Mouse (Mus musculus) embryonic facial prominence, embryonic 14.5 days (tissue): ENCODE measurements at regions not wholly inside any gene's neighbourhood (a gene's known extent, or its start where the extent isn't known, plus 50 kb on each side); places are given as distances from the start of the nearest gene placed in this dataset.
A peak's percentile ranks its signal among the peaks of the same experiment; 100 is the strongest.

Source experiments
- ATAC-seq: fragments of 200-750 bp; cut with Nextera tagmentation; 2 replicates; pipeline ENCODE4 v1.8.0; 2017; ENCODE audit warnings: low read depth, moderate number of reproducible peaks, moderate TSS enrichment
- DNase-seq: peaks from one replicate; pipeline ENCODE4 v3.0.0-alpha.2; 2015; ENCODE audit warnings: low spot score
- H3K27ac ChIP-seq: fragments of 300-500 bp; sonication (generic); replicated peaks from 2 replicates; pipeline ENCODE4 v1.5.1; 2014; ENCODE audit warnings: low read depth, mild to moderate bottlenecking, low read length, moderate library complexity
- H3K27me3 ChIP-seq: fragments of 300-500 bp; sonication (generic); replicated peaks from 2 replicates; pipeline ENCODE4 v1.6.1; 2014; ENCODE audit warnings: low read length; ENCODE audit not compliant: control insufficient read depth, insufficient read depth
- H3K36me3 ChIP-seq: fragments of 300-500 bp; sonication (generic); 2 replicates; pipeline ENCODE4 v1.6.1; 2014; ENCODE audit warnings: low read length, mixed read lengths; ENCODE audit not compliant: control insufficient read depth, insufficient read depth
- H3K4me1 ChIP-seq: fragments of 300-500 bp; sonication (generic); 2 replicates; pipeline ENCODE4 v1.6.1; 2014; ENCODE audit warnings: antibody characterized with exemption, low read length; ENCODE audit not compliant: control insufficient read depth, insufficient read depth
- H3K4me2 ChIP-seq: fragments of 300-500 bp; sonication (generic); 2 replicates; pipeline ENCODE4 v1.6.1; 2014; ENCODE audit warnings: low read depth, mild to moderate bottlenecking, low read length, moderate library complexity, mixed read lengths
- H3K4me3 ChIP-seq: fragments of 300-500 bp; sonication (generic); 2 replicates; pipeline ENCODE4 v1.5.1; 2014; ENCODE audit warnings: low read depth, mild to moderate bottlenecking, low read length
- H3K9ac ChIP-seq: fragments of 300-500 bp; sonication (generic); 2 replicates; pipeline ENCODE4 v1.6.1; 2014; ENCODE audit warnings: low read depth, mild to moderate bottlenecking, low read length, moderate library complexity, mixed read lengths
- H3K9me3 ChIP-seq: fragments of 300-500 bp; sonication (generic); 2 replicates; pipeline ENCODE4 v1.6.1; 2016; ENCODE audit warnings: low read length; ENCODE audit not compliant: control insufficient read depth
- WGBS: fragments of 180-500 bp; shearing (Covaris S2); extraction: QIAGEN DNeasy Blood & Tissue Kit; methylation state at CpG from one replicate; pipeline ENCODE4 v1.1.7; 2014; 5-methylcytosine and 5-hydroxymethylcytosine counted together

- no peaks in the 10 kb centered on the region for H3K27me3 ChIP-seq
- no peaks in the 10 kb centered on the region for H3K4me1 ChIP-seq
- no peak overlapping the region for H3K27ac ChIP-seq
- ATAC-seq (no peak), DNase-seq (peak; percentile 4)
- no peak overlapping the region for H3K4me3 ChIP-seq
- no peak overlapping the region for H3K9ac ChIP-seq
- H3K9me3 ChIP-seq: no peaks in the 10 kb centered on the region
- no peak overlapping the region for H3K4me2 ChIP-seq
- no peaks in the 10 kb centered on the region for H3K36me3 ChIP-seq
- 38% methylated on average over 3 of the region's 3 CpGs for WGBS
Measured at GRCm38 (mm10) chr4:9935949-9936348, 938.3 kb upstream of the 2610301B20Rik start.

- H3K4me3 ChIP-seq: no peak overlapping the region
- no peak overlapping the region for H3K4me2 ChIP-seq
- no peaks in the 10 kb centered on the region for H3K9me3 ChIP-seq
- no peaks in the 10 kb centered on the region for H3K36me3 ChIP-seq
- H3K27ac ChIP-seq: no peak overlapping the region
- WGBS: 78% methylated on average over 4 of the region's 4 CpGs
- ATAC-seq: no peak
- H3K4me1 ChIP-seq: no peaks in the 10 kb centered on the region
- H3K9ac ChIP-seq: no peak overlapping the region
- DNase-seq: no peak
- H3K27me3 ChIP-seq: no peaks in the 10 kb centered on the region
Measured at GRCm38 (mm10) chr4:9951441-9951840, 922.9 kb upstream of the 2610301B20Rik start.

DNA sequence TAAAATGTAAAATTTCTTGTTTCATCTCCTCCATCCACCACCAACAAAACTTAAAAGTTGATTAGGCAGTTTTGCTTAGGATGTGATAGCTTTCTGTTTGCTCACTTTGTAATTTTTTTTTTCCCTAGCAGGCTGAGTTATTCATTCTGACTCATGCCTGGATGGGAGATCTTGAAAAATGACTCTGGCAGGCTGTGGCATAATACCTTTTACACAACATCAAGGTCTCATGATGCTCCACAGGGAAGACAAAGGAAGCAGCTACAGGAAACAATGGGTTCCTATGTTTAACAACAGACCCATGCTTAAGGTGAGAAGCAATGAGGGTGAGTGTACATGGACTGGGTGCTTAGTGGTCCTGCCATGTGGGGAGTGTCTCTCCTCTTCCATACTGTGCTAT, 899.7 kb upstream of the 2610301B20Rik start:
- no peaks in the 10 kb centered on the region for H3K9me3 ChIP-seq
- no peaks in the 10 kb centered on the region for H3K4me1 ChIP-seq
- ATAC-seq: no peak
- no peaks in the 10 kb centered on the region for H3K27me3 ChIP-seq
- H3K4me2 ChIP-seq: no peak overlapping the region
- no peak overlapping the region for H3K9ac ChIP-seq
- no peak overlapping the region for H3K4me3 ChIP-seq
- DNase-seq: no peak
- H3K36me3 ChIP-seq: no peaks in the 10 kb centered on the region
- no peak overlapping the region for H3K27ac ChIP-seq

DNA sequence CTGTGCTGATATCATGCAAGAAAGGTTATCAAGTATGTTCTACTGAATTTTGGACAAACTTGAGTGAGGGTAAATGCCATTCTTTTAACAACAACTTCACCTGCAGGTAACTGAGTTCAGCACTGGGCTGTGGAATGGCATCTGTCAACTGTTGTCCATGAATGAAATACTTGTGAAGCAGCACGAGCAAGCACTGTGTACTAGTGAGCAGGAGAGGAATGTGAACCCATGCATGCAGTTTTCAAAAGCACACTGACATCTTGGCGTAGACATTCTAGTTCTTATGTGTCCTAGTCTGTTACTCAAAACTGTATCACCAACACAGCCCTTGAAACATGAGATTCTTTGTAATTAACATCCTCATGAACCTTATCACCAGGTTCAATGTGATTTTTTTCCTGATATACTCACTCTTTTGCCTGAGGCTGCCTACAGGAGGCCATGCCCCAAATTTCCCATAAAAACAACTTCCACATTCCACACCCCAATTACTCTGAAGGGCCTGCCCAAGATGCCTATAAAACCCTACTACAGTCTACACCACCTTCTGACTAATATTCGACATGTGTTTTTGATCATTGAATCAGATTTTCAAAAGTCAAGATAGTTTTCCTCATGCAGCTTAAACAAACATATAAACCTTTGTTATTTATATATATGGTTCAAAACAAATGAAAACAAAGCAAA, 892.8 kb upstream of the 2610301B20Rik start:
- Histone ChIP-seq H3K4me3 (no peak overlapping the region), H3K9ac (no peak overlapping the region), H3K27ac (no peak overlapping the region), H3K27me3 (no peaks in the 10 kb centered on the region), H3K36me3 (no peaks in the 10 kb centered on the region), H3K4me1 (no peaks in the 10 kb centered on the region), H3K9me3 (no peaks in the 10 kb centered on the region), H3K4me2 (no peak overlapping the region)
- no peak for ATAC-seq
- 61% methylated on average over 3 of the region's 3 CpGs for WGBS
- DNase-seq: no peak

GRCm38 (mm10) chr4:9982786-9983525, 891.3 kb upstream of the 2610301B20Rik start:
- H3K9me3 ChIP-seq: no peaks in the 10 kb centered on the region
- WGBS: 61% methylated on average over 7 of the region's 7 CpGs
- H3K27ac ChIP-seq: no peak overlapping the region
- H3K4me3 ChIP-seq: no peak overlapping the region
- DNase-seq: no peak
- H3K9ac ChIP-seq: no peak overlapping the region
- no peaks in the 10 kb centered on the region for H3K36me3 ChIP-seq
- no peaks in the 10 kb centered on the region for H3K4me1 ChIP-seq
- H3K27me3 ChIP-seq: no peaks in the 10 kb centered on the region
- no peak for ATAC-seq
- H3K4me2 ChIP-seq: no peak overlapping the region

DNA sequence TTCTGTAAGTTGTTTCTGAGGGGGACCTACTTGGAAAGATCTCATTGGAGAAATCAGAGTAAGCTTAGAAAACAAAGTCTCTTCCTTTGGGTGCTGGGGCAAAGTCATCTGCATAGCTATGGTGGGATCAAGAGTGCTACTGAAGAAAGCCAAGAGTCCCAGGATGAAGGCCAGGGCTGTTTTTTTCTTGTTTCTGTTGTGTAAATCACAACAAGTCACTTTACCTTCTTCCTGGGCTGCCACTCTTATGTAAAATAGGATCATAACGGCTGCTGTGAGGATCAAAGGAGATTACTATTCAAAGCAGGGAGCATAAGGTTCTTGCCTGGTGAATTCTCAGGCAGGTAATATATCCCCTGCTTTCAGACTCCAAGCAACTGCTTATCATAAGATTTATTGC, 880.4 kb upstream of the 2610301B20Rik start:
- no peaks in the 10 kb centered on the region for H3K27me3 ChIP-seq
- ATAC-seq: no peak
- H3K9ac ChIP-seq: no peak overlapping the region
- WGBS: 24% methylated on average over 1 of the region's 1 CpGs
- H3K4me1 ChIP-seq: no peaks in the 10 kb centered on the region
- no peak for DNase-seq
- no peaks in the 10 kb centered on the region for H3K36me3 ChIP-seq
- no peak overlapping the region for H3K4me2 ChIP-seq
- no peaks in the 10 kb centered on the region for H3K9me3 ChIP-seq
- H3K4me3 ChIP-seq: no peak overlapping the region
- no peak overlapping the region for H3K27ac ChIP-seq

DNA sequence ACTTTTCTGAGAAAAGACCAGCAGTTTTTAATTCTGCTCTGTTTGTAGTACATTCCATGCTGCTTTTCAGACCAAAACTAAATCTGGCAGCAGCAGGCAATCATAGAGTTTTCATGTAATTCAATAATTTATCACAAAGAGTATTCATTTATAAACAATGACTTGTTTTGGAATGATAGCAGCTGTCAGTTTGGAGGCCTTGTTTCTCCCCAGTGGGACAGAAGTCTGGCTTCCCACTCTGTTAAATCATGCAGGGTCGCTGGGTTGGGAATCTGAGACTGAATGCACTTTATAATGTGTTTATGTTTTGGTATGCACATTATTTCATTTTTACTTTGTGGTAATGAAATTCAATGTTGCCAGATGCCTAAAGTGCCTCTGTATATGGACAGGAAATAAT, 879.8 kb upstream of the 2610301B20Rik start:
- H3K4me1 ChIP-seq: no peaks in the 10 kb centered on the region
- H3K9ac ChIP-seq: no peak overlapping the region
- H3K4me3 ChIP-seq: no peak overlapping the region
- WGBS: 50% methylated on average over 1 of the region's 1 CpGs
- ATAC-seq: no peak
- no peaks in the 10 kb centered on the region for H3K9me3 ChIP-seq
- no peaks in the 10 kb centered on the region for H3K36me3 ChIP-seq
- DNase-seq: peak; percentile 53
- no peak overlapping the region for H3K27ac ChIP-seq
- no peaks in the 10 kb centered on the region for H3K27me3 ChIP-seq
- no peak overlapping the region for H3K4me2 ChIP-seq

GRCm38 (mm10) chr4:10030316-10030715, 844.0 kb upstream of the 2610301B20Rik start:
- ATAC-seq: no peak
- no peak overlapping the region for H3K4me3 ChIP-seq

GRCm38 (mm10) chr4:10031764-10032163, 842.5 kb upstream of the 2610301B20Rik start:
- no peak for ATAC-seq
- Histone ChIP-seq H3K4me2 (no peak overlapping the region), H3K9me3 (no peaks in the 10 kb centered on the region), H3K36me3 (no peaks in the 10 kb centered on the region), H3K27ac (no peak overlapping the region), H3K4me1 (no peaks in the 10 kb centered on the region), H3K4me3 (no peak overlapping the region), H3K27me3 (no peaks in the 10 kb centered on the region), H3K9ac (no peak overlapping the region)
- DNase-seq: no peak
- WGBS: 21% methylated on average over 3 of the region's 3 CpGs

More at GRCm38 (mm10) chr4:10030316-10030715, 844.0 kb upstream of the 2610301B20Rik start:
- no peaks in the 10 kb centered on the region for H3K4me1 ChIP-seq
- H3K9me3 ChIP-seq: no peaks in the 10 kb centered on the region
- no peak for DNase-seq
- no peaks in the 10 kb centered on the region for H3K27me3 ChIP-seq
- no peak overlapping the region for H3K9ac ChIP-seq
- no peak overlapping the region for H3K27ac ChIP-seq
- no peaks in the 10 kb centered on the region for H3K36me3 ChIP-seq
- H3K4me2 ChIP-seq: no peak overlapping the region
